Mouse (Mus musculus) heart, adult 2 months (tissue): ENCODE measurements around the gene Ssh2.

ENCODE experiments used
- CTCF ChIP-seq: fragments of 200-600 bp; IDR thresholded peaks from 2 replicates; pipeline ENCODE4 v1.8.1; 2022; ENCODE audit warnings: antibody characterized with exemption, mild to moderate bottlenecking, moderate library complexity
- EP300 ChIP-seq: fragments of 200-500 bp; IDR thresholded peaks from 2 replicates; pipeline ENCODE4 v1.6.1; 2011; ENCODE audit warnings: low read depth, low read length, control low read depth; ENCODE audit not compliant: insufficient read depth
- POLR2A ChIP-seq: fragments of 200-500 bp; IDR thresholded peaks from 2 replicates; pipeline ENCODE4 v1.6.1; 2011; ENCODE audit warnings: mild to moderate bottlenecking, low read depth, low read length, control low read depth; ENCODE audit not compliant: insufficient read depth

GRCm38 (mm10) chr11:77498261-77499139 is 282.4 kb downstream of the Ssh2 start:
- no peak for TF ChIP-seq EP300
- no peak for TF ChIP-seq CTCF
- TF ChIP-seq POLR2A: no peak
